Mouse (Mus musculus): ENCODE results near the gene Mip.
"Not testable (repeated sequence)": the region's sequence is repeated elsewhere in the genome, so short reads cannot be mapped to it uniquely, and the experiment has no call there.

DNA sequence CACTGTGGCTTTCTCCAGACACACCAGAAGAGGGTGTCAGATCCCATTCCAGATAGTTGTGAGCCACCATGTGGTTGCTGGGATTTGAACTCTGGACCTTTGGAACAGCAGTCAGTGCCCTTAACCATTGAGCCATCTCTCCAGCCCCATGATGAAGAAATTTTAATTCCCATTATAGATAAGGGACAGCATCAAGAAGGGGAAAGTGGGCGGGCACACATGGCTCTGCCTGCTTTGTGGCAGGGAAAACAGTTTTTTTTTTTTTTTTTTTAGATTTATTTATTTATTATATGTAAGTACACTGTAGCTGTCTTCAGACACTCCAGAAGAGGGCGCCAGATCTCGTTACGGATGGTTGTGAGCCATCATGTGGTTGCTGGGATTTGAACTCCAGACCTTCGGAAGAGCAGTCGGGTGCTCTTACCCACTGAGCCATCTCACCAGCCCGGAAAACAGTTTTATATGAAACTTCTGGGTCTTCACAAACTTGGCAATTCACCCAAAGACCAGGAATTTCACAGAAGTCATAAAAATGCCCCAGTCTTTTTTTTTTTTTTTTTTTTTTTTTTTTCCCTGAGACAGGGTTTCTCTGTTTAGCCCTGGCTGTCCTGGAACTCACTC lies 47.3 kb downstream of the Mip start:
- not testable (repeated sequence) for TF ChIP-seq CTCF (conservative IDR thresholded peaks at IDR 0.05 in 1 of 2, IDR thresholded peaks at IDR 0.05 in 1 of 2; ENCODE audit: low read depth in 2 of 2, low read length in 2 of 2); SMC3 (IDR thresholded peaks at IDR 0.05; ENCODE audit: low read depth, low read length); POLR2A (IDR thresholded peaks at IDR 0.05; ENCODE audit: low read depth, low read length); RAD21 (IDR thresholded peaks at IDR 0.05; ENCODE audit: low read depth, low read length); CHD1 (IDR thresholded peaks at IDR 0.05; ENCODE audit: low read depth, low read length); ZMIZ1 (IDR thresholded peaks at IDR 0.05; ENCODE audit: low read depth, low read length); MAX (IDR thresholded peaks at IDR 0.05; ENCODE audit: low read length); ETS1 (conservative IDR thresholded peaks at IDR 0.05; ENCODE audit: low read depth, low read length); TBP (conservative IDR thresholded peaks at IDR 0.05; ENCODE audit: low read depth, low read length); UBTF (IDR thresholded peaks at IDR 0.05; ENCODE audit: low read depth, low read length); NRF1 (IDR thresholded peaks at IDR 0.05; ENCODE audit: low read depth, low read length); RCOR1 (conservative IDR thresholded peaks at IDR 0.05; ENCODE audit: low read depth, low read length); USF1 (IDR thresholded peaks at IDR 0.05; ENCODE audit: low read depth, low read length)
